Mouse (Mus musculus): Measurements from ENCODE around the gene Saysd1.
"Not testable (repeated sequence)": the region's sequence is repeated elsewhere in the genome, so short reads cannot be mapped to it uniquely, and the experiment has no call there.

The Saysd1 gene

DNA sequence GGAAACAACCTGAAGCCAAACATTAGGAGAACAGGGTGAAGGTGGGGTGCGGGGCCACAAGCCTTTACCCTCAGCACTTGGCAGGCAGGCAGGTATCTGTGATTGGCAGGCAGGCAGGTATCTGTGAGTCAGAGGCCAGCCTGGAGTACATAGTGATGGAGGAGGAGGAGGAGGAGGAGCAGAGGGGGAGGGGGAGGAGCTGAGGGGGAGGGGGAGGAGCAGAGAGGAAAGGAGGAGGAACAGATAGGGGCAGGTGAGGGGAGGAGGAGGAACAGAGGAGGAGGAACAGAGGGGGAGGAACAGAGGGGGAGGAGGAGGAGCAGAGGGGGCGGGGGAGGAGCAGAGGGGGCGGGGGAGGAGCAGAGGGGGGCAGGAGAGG, 105.6 kb downstream of the Saysd1 start:
- DNase-seq = no peak

GRCm38 (mm10) chr14:20032016-20032737, 106.2 kb downstream of the Saysd1 start:
- DNase-seq = no peak

- DNase-seq = no peak
Observed at GRCm38 (mm10) chr14:20029606-20030005, 108.7 kb downstream of the Saysd1 start.

DNA sequence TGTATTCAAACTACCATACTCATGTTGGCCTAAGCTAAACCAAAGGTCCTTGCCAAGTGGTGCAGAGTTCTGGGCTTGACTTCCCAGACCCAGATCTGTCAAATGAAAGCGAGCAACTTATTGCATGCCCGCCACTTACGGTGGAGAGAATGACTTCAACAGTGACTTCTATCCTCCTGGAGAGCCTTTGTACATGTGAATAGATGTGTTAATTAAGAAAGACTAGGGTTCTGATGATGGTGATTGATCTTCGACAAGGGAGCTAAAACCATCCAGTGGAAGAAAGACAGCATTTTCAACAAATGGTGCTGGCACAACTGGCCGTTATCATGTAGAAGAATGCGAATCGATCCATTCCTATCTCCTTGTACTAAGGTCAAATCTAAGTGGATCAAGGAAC, 110.9 kb downstream of the Saysd1 start:
- not testable (repeated sequence) for DNase-seq

Measured in cerebellum, postnatal 25 days (tissue).